Mouse (Mus musculus) kidney, adult 2 months (tissue): ENCODE data around the gene Ercc8.

Source experiments
- CTCF ChIP-seq: fragments of 200-500 bp; conservative IDR thresholded peaks from 2 replicates; pipeline ENCODE4 v1.5.1; 2011; ENCODE audit warnings: low read depth, mild to moderate bottlenecking, control low read depth, low read length, moderate library complexity, mixed read lengths; ENCODE audit not compliant: insufficient read depth, insufficient read length
- POLR2A ChIP-seq: fragments of 200-500 bp; IDR thresholded peaks from one replicate; pipeline ENCODE4 v1.6.1; 2011; ENCODE audit warnings: low read depth, low read length, control low read depth

GRCm38 (mm10) chr13:108179618-108180017 is 21.1 kb downstream of the Ercc8 start:
- TF ChIP-seq CTCF (no peak), POLR2A (no peak)
